Mouse (Mus musculus) midbrain, postnatal 0 days (tissue): ENCODE results near the gene Klk1b22. TPM values are rescaled to one million over a fixed set of nuclear protein-coding genes. Genes with fewer than 3 reads are reported as not detected.
"Not testable (repeated sequence)": the region's sequence is repeated elsewhere in the genome, so short reads cannot be mapped to it uniquely, and the experiment has no call there.

Experiments
- ATAC-seq: fragments of 200-750 bp; cut with Nextera tagmentation; 2 replicates; pipeline ENCODE4 v1.8.0; 2017; ENCODE audit warnings: moderate number of reproducible peaks, mild to moderate bottlenecking, moderate TSS enrichment, moderate library complexity; ENCODE audit not compliant: low FRiP score
- DNase-seq: peaks from one replicate; pipeline ENCODE4 v3.0.0-alpha.2; 2015; ENCODE audit warnings: low spot score
- H3K27ac ChIP-seq: fragments of 300-500 bp; sonication (generic); 2 replicates; pipeline ENCODE4 v1.5.1; 2014; ENCODE audit warnings: low read depth, mild to moderate bottlenecking, low read length, mixed read lengths
- H3K27me3 ChIP-seq: fragments of 300-500 bp; sonication (generic); 2 replicates; pipeline ENCODE4 v1.6.1; 2014; ENCODE audit warnings: low read length, control low read depth, mixed read lengths; ENCODE audit not compliant: insufficient read depth
- H3K36me3 ChIP-seq: fragments of 300-500 bp; sonication (generic); 2 replicates; pipeline ENCODE4 v1.6.1; 2014; ENCODE audit warnings: low read length, control low read depth, mixed read lengths; ENCODE audit not compliant: insufficient read depth
- H3K4me1 ChIP-seq: fragments of 300-500 bp; sonication (generic); 2 replicates; pipeline ENCODE4 v1.6.1; 2014; ENCODE audit warnings: mild to moderate bottlenecking, control low read depth, antibody characterized with exemption, low read length, mixed read lengths; ENCODE audit not compliant: insufficient read depth
- H3K4me2 ChIP-seq: fragments of 300-500 bp; sonication (generic); 2 replicates; pipeline ENCODE4 v1.6.1; 2014; ENCODE audit warnings: low read depth, mild to moderate bottlenecking, low read length, mixed read lengths; ENCODE audit not compliant: poor library complexity, severe bottlenecking
- H3K4me3 ChIP-seq: fragments of 300-500 bp; sonication (generic); 2 replicates; pipeline ENCODE4 v1.5.1; 2014; ENCODE audit warnings: low read depth, mild to moderate bottlenecking, low read length, moderate library complexity
- H3K9ac ChIP-seq: fragments of 300-500 bp; sonication (generic); replicated peaks from 2 replicates; pipeline ENCODE4 v1.6.1; 2014; ENCODE audit warnings: mild to moderate bottlenecking, low read length, moderate library complexity, mixed read lengths; ENCODE audit not compliant: poor library complexity, severe bottlenecking
- H3K9me3 ChIP-seq: fragments of 300-500 bp; sonication (generic); 2 replicates; pipeline ENCODE4 v1.6.1; 2016; ENCODE audit warnings: low read length, control low read depth
- CTCF ChIP-seq: IDR thresholded peaks from 2 replicates; pipeline ENCODE4 v1.5.1; 2016; ENCODE audit warnings: antibody characterized with exemption, mild to moderate bottlenecking
- WGBS: fragments of 180-500 bp; shearing (Covaris S2); extraction: QIAGEN DNeasy Blood & Tissue Kit; methylation state at CpG from one replicate; pipeline ENCODE4 v1.1.7; 2014; 5-methylcytosine and 5-hydroxymethylcytosine counted together
- polyA plus RNA-seq: library from polyadenylated mRNA; unstranded; fragments of >200 nt; fragmentation: Nextera tagmentation; extraction: Ambion mirVana; gene quantifications from 2 replicates; pipeline ENCODE4 v1.2.1, GENCODE M21; 2015
- total RNA-seq: library from RNA; depleted of rRNA; stranded (reverse); fragments of >200 nt; gene quantifications from 2 replicates; pipeline ENCODE4 v1.2.3, GENCODE M21; 2014; rRNA removed

Klk1b22 gene
- total RNA-seq: not detected in 2 replicates
- not detected in 2 replicates for polyA plus RNA-seq

- Histone ChIP-seq H3K4me2 (no peak within 1 kb of the TSS), H3K36me3 (no peaks in the 10 kb centered on the region), H3K4me3 (no peak within 1 kb of the TSS), H3K9me3 (no peaks in the 10 kb centered on the region), H3K27me3 (no peaks in the 10 kb centered on the region), H3K27ac (no peak within 1 kb of the TSS), H3K4me1 (no peaks in the 10 kb centered on the region), H3K9ac (no peak within 1 kb of the TSS)
- TF ChIP-seq CTCF: no peak
- ATAC-seq (no peak), DNase-seq (no peak)
- 69% methylated on average over 4 of the region's 4 CpGs for WGBS
Observed at GRCm38 (mm10) chr7:44112373-44112772, at the start of gene Klk1b22. Klk1b22 (plus strand) TSS chr7:44112673.

- Histone ChIP-seq H3K9me3 (no peaks in the 10 kb centered on the region), H3K4me3 (no peak overlapping the region), H3K4me2 (no peak overlapping the region), H3K27ac (no peak overlapping the region), H3K36me3 (no peaks in the 10 kb centered on the region), H3K9ac (no peak overlapping the region), H3K4me1 (no peaks in the 10 kb centered on the region), H3K27me3 (no peaks in the 10 kb centered on the region)
- WGBS: 81% methylated on average over 2 of the region's 2 CpGs
- no peak for TF ChIP-seq CTCF
- DNase-seq (no peak), ATAC-seq (no peak)
Observed at GRCm38 (mm10) chr7:44072117-44072516, 40.4 kb upstream of the Klk1b22 start.

- Histone ChIP-seq H3K27me3 (no peaks in the 10 kb centered on the region), H3K4me2 (no peak overlapping the region), H3K9ac (no peak overlapping the region), H3K4me3 (no peak overlapping the region), H3K36me3 (no peaks in the 10 kb centered on the region), H3K4me1 (no peaks in the 10 kb centered on the region), H3K27ac (no peak overlapping the region), H3K9me3 (no peaks in the 10 kb centered on the region)
- TF ChIP-seq CTCF: no peak
- no peak for DNase-seq
- WGBS: 100% methylated on average over 1 of the region's 1 CpGs
- ATAC-seq: no peak
Observed at GRCm38 (mm10) chr7:44077703-44078102, 34.8 kb upstream of the Klk1b22 start.

- Histone ChIP-seq H3K36me3 (no peaks in the 10 kb centered on the region), H3K27me3 (no peaks in the 10 kb centered on the region), H3K4me2 (no peak overlapping the region), H3K27ac (no peak overlapping the region), H3K9me3 (no peaks in the 10 kb centered on the region), H3K4me1 (no peaks in the 10 kb centered on the region), H3K4me3 (no peak overlapping the region), H3K9ac (no peak overlapping the region)
- 86% methylated on average over 1 of the region's 1 CpGs for WGBS
- DNase-seq: no peak
- no peak for ATAC-seq
- no peak for TF ChIP-seq CTCF
Observed at GRCm38 (mm10) chr7:44096111-44096510, 16.4 kb upstream of the Klk1b22 start.

GRCm38 (mm10) chr7:44102028-44102427 is 10.4 kb upstream of the Klk1b22 start, which contains the start of gene Klk1b21:
Klk1b21 (plus strand) TSS chr7:44102328.
- H3K4me2 ChIP-seq, DNase-seq, H3K9me3 ChIP-seq, H3K36me3 ChIP-seq, H3K27ac ChIP-seq, H3K4me1 ChIP-seq, H3K9ac ChIP-seq, H3K27me3 ChIP-seq, ATAC-seq, H3K4me3 ChIP-seq: not testable (repeated sequence)
- 81% methylated on average over 3 of the region's 3 CpGs for WGBS

- 95% methylated on average over 6 of the region's 6 CpGs for WGBS
- DNase-seq: no peak
- Histone ChIP-seq H3K4me1 (no peaks in the 10 kb centered on the region), H3K4me3 (no peak overlapping the region), H3K9ac (no peak overlapping the region), H3K27ac (no peak overlapping the region), H3K9me3 (no peaks in the 10 kb centered on the region), H3K36me3 (no peaks in the 10 kb centered on the region), H3K27me3 (no peaks in the 10 kb centered on the region), H3K4me2 (no peak overlapping the region)
- no peak for TF ChIP-seq CTCF
- no peak for ATAC-seq
Observed at GRCm38 (mm10) chr7:44123445-44123844, 11.0 kb downstream of the Klk1b22 start.
